32 mouse cellular contexts compared by ENCODE assay signal in genomic region chr3:145216987-145217515, GRCm38 (mm10).
DNase-seq lines count a peak whose midpoint lies in the region; ATAC-seq and TF ChIP-seq lines count a peak whose summit lies in the region.
"Had no signal": no experiment of that assay in that cellular context is flagged by ENCODE, and none has a peak within 500 bp of the region (broad histone marks: within the 10 kb centered on the region; RNA-seq: fewer than 3 reads in every experiment).

No protein-coding gene starts in this region.

- H3K9ac ChIP-seq in heart, adult 2 months (ENCODE audit: low read depth, low read length) = no peak overlapping the region
- H3K9ac ChIP-seq in midbrain, postnatal 0 days (replicated peaks; ENCODE audit: low read length, poor library complexity, severe bottlenecking) = no peak overlapping the region
- no peak overlapping the region for H3K9ac ChIP-seq in midbrain, embryonic 16.5 days (ENCODE audit: low read depth, low read length)
- H3K9ac ChIP-seq in embryonic facial prominence, embryonic 11.5 days (replicated peaks; ENCODE audit: low read length) = no peak overlapping the region
- H3K9ac ChIP-seq in embryonic facial prominence, embryonic 15.5 days = no peak overlapping the region
- H3K9ac ChIP-seq: forebrain, postnatal 0 days; hindbrain, embryonic 12.5 days; limb, embryonic 12.5 days; midbrain, embryonic 12.5 days; neural tube, embryonic 15.5 days had no signal

- DNase-seq in heart, adult 11 months = peak; percentile 34
- no peak for DNase-seq in heart, adult 2 months
- DNase-seq in midbrain, postnatal 0 days (ENCODE audit: low spot score) = peak; percentile 2
- DNase-seq in embryonic facial prominence, embryonic 11.5 days (ENCODE audit: low spot score) = peak; percentile 29
- no peak for DNase-seq in right cerebral cortex, adult 18-20 months
- no peak for DNase-seq in thymus, postnatal 4 days
- DNase-seq: adrenal gland, adult 2 months; adrenal gland, postnatal 36 days; B cell, adult 2 months; cerebellum, adult 2 months; cerebellum, postnatal 36 days; embryo, embryonic 11 days; forebrain, postnatal 0 days; heart, postnatal 36 days; kidney, adult 9 months; kidney, postnatal 10 days; layer of hippocampus, postnatal 36 days; lung, postnatal 4 days; retina, postnatal 1 day; right cerebral cortex, postnatal 25 days had no signal

- no peaks in the 10 kb centered on the region for H3K36me3 ChIP-seq in heart, adult 2 months (ENCODE audit: control insufficient read depth, insufficient read depth, low read length)
- no peaks in the 10 kb centered on the region for H3K36me3 ChIP-seq in midbrain, postnatal 0 days (ENCODE audit: insufficient read depth, low read length)
- no peaks in the 10 kb centered on the region for H3K36me3 ChIP-seq in midbrain, embryonic 16.5 days (ENCODE audit: control insufficient read depth, insufficient read depth, low read length)
- no peaks in the 10 kb centered on the region for H3K36me3 ChIP-seq in embryonic facial prominence, embryonic 11.5 days (replicated peaks; ENCODE audit: control insufficient read depth, insufficient read depth, low read depth, low read length)
- H3K36me3 ChIP-seq in embryonic facial prominence, embryonic 15.5 days = no peaks in the 10 kb centered on the region
- H3K36me3 ChIP-seq: forebrain, embryonic 10.5 days; heart, embryonic 10.5 days; hindbrain, embryonic 12.5 days; limb, embryonic 12.5 days; midbrain, embryonic 12.5 days; neural tube, embryonic 15.5 days had no signal

- intact Hi-C loops in heart, adult 2 months (cut with DNase I) = no loop called here

- no peaks in the 10 kb centered on the region for H3K27me3 ChIP-seq in heart, adult 2 months (ENCODE audit: control insufficient read depth, insufficient read depth, low read length)
- no peaks in the 10 kb centered on the region for H3K27me3 ChIP-seq in midbrain, postnatal 0 days (ENCODE audit: insufficient read depth, low read length)
- no peaks in the 10 kb centered on the region for H3K27me3 ChIP-seq in midbrain, embryonic 16.5 days (ENCODE audit: control insufficient read depth, insufficient read depth, low read depth, low read length)
- H3K27me3 ChIP-seq in embryonic facial prominence, embryonic 11.5 days (ENCODE audit: control insufficient read depth, insufficient read depth, low read length) = no peaks in the 10 kb centered on the region
- H3K27me3 ChIP-seq in embryonic facial prominence, embryonic 15.5 days = no peaks in the 10 kb centered on the region
- H3K27me3 ChIP-seq: hindbrain, embryonic 12.5 days; limb, embryonic 12.5 days; megakaryocyte, embryonic 14.5 days; midbrain, embryonic 12.5 days; neural tube, embryonic 15.5 days had no signal

- H3K4me2 ChIP-seq in midbrain, postnatal 0 days (ENCODE audit: low read depth, low read length, poor library complexity, severe bottlenecking) = no peak overlapping the region
- no peak overlapping the region for H3K4me2 ChIP-seq in midbrain, embryonic 16.5 days (ENCODE audit: low read length)
- H3K4me2 ChIP-seq in embryonic facial prominence, embryonic 11.5 days (ENCODE audit: low read depth, low read length) = no peak overlapping the region
- peak overlapping the region; percentile 22 for H3K4me2 ChIP-seq in embryonic facial prominence, embryonic 15.5 days (replicated peaks)
- H3K4me2 ChIP-seq: hindbrain, embryonic 12.5 days; limb, embryonic 12.5 days; liver, embryonic 11.5 days; midbrain, embryonic 12.5 days; neural tube, embryonic 15.5 days had no signal

- TF ChIP-seq EP300 in heart, adult 2 months (IDR thresholded peaks at IDR 0.05; ENCODE audit: insufficient read depth, low read depth, low read length) = no peak

- H3K9me3 ChIP-seq in midbrain, postnatal 0 days (ENCODE audit: low read length) = no peaks in the 10 kb centered on the region
- peaks cover 2% of the 10 kb centered on the region; the same call in 1 of the 2 replicates for H3K9me3 ChIP-seq in midbrain, embryonic 16.5 days (replicated peaks; ENCODE audit: control insufficient read depth, low read length, poor library complexity, severe bottlenecking)
- H3K9me3 ChIP-seq in embryonic facial prominence, embryonic 11.5 days (replicated peaks; ENCODE audit: control insufficient read depth, low read length) = no peaks in the 10 kb centered on the region
- 0 out of 2 replicates have a peak, but pooled peaks cover 6% of the 10 kb centered on the region for H3K9me3 ChIP-seq in embryonic facial prominence, embryonic 15.5 days (replicated peaks)
- H3K9me3 ChIP-seq: heart, embryonic 10.5 days; midbrain, embryonic 12.5 days; neural tube, embryonic 15.5 days had no signal

- H3K4me1 ChIP-seq in heart, adult 2 months (ENCODE audit: control insufficient read depth, insufficient read depth, low read length) = no peaks in the 10 kb centered on the region
- no peaks in the 10 kb centered on the region for H3K4me1 ChIP-seq in midbrain, postnatal 0 days (ENCODE audit: insufficient read depth, low read length)
- H3K4me1 ChIP-seq in midbrain, embryonic 16.5 days (ENCODE audit: control insufficient read depth, insufficient read depth, low read length) = no peaks in the 10 kb centered on the region
- no peaks in the 10 kb centered on the region for H3K4me1 ChIP-seq in embryonic facial prominence, embryonic 11.5 days (ENCODE audit: control insufficient read depth, insufficient read depth, low read length)
- 0 out of 2 replicates have a peak, but pooled peaks cover 5% of the 10 kb centered on the region for H3K4me1 ChIP-seq in embryonic facial prominence, embryonic 15.5 days
- H3K4me1 ChIP-seq: forebrain, embryonic 10.5 days; heart, embryonic 10.5 days; hindbrain, embryonic 12.5 days; limb, embryonic 12.5 days; megakaryocyte, embryonic 14.5 days; midbrain, embryonic 12.5 days; neural tube, embryonic 15.5 days had no signal

- 69% methylated on average over 10 of the region's 10 CpGs for WGBS in heart, adult 2 months
- 68% methylated on average over 10 of the region's 10 CpGs for WGBS in midbrain, postnatal 0 days
- WGBS in midbrain, embryonic 16.5 days = 71% methylated on average over 10 of the region's 10 CpGs
- 57% methylated on average over 10 of the region's 10 CpGs for WGBS in embryonic facial prominence, embryonic 11.5 days
- 32% methylated on average over 10 of the region's 10 CpGs for WGBS in embryonic facial prominence, embryonic 15.5 days

- no peak for TF ChIP-seq POLR2A in heart, adult 2 months (IDR thresholded peaks at IDR 0.05; ENCODE audit: insufficient read depth, low read depth, low read length)

- no peak overlapping the region for H3K4me3 ChIP-seq in heart, adult 2 months
- H3K4me3 ChIP-seq in midbrain, postnatal 0 days (ENCODE audit: low read depth, low read length) = no peak overlapping the region
- H3K4me3 ChIP-seq in midbrain, embryonic 16.5 days (ENCODE audit: low read depth, low read length) = no peak overlapping the region
- H3K4me3 ChIP-seq in embryonic facial prominence, embryonic 11.5 days (ENCODE audit: low read depth, low read length) = no peak overlapping the region
- no peak overlapping the region for H3K4me3 ChIP-seq in embryonic facial prominence, embryonic 15.5 days (replicated peaks)
- H3K4me3 ChIP-seq: forebrain, embryonic 10.5 days; heart, embryonic 10.5 days; hindbrain, embryonic 12.5 days; limb, embryonic 12.5 days; megakaryocyte, embryonic 14.5 days; midbrain, embryonic 12.5 days; neural tube, embryonic 15.5 days had no signal

- no peaks in the 10 kb centered on the region for H3K79me2 ChIP-seq in heart, adult 2 months (replicated peaks; ENCODE audit: control insufficient read depth, insufficient read depth, low read length)

- TF ChIP-seq CTCF in heart, adult 2 months (IDR thresholded peaks at IDR 0.05) = no peak
- TF ChIP-seq CTCF in midbrain, postnatal 0 days (IDR thresholded peaks at IDR 0.05) = no peak

- ATAC-seq in midbrain, postnatal 0 days (ENCODE audit: low FRiP score) = no peak
- ATAC-seq in midbrain, embryonic 16.5 days = no peak
- ATAC-seq in embryonic facial prominence, embryonic 11.5 days (replicated peaks; ENCODE audit: insufficient number of reproducible peaks, low FRiP score, low TSS enrichment, low read depth) = no peak
- ATAC-seq in embryonic facial prominence, embryonic 15.5 days (ENCODE audit: insufficient number of reproducible peaks, low FRiP score, low TSS enrichment, low read depth) = peak; percentile 65; the same call in 1 of the 2 replicates
- ATAC-seq: activated CD4-positive, CD25-positive, alpha-beta regulatory T cell, adult 4 months; forebrain, postnatal 0 days; intestine, postnatal 0 days had no signal

- no peak overlapping the region for H3K27ac ChIP-seq in heart, adult 2 months
- no peak overlapping the region for H3K27ac ChIP-seq in midbrain, postnatal 0 days (ENCODE audit: low read depth, low read length)
- no peak overlapping the region for H3K27ac ChIP-seq in midbrain, embryonic 16.5 days (ENCODE audit: low read length)
- H3K27ac ChIP-seq in embryonic facial prominence, embryonic 11.5 days (replicated peaks; ENCODE audit: low read depth, low read length) = no peak overlapping the region
- H3K27ac ChIP-seq in embryonic facial prominence, embryonic 15.5 days (replicated peaks) = peak overlapping the region; percentile 65
- H3K27ac ChIP-seq: forebrain, embryonic 10.5 days; heart, embryonic 10.5 days; hindbrain, embryonic 12.5 days; limb, embryonic 12.5 days; midbrain, embryonic 12.5 days; neural tube, embryonic 15.5 days had no signal

Comparison
In these comparisons a context has a peak if more than half of its experiments do, and no peak if none do; other contexts are left out.
1. DNase-seq: peak in heart, adult 11 months (single experiment), midbrain, postnatal 0 days (single experiment) and embryonic facial prominence, embryonic 11.5 days (single experiment); none in heart, adult 2 months (0 of 2), right cerebral cortex, adult 18-20 months (single experiment) and thymus, postnatal 4 days (single experiment).